Mouse (Mus musculus) brain, adult 2 months (tissue): ENCODE data around the gene Arsb.

Experiments
- DNase-seq: peaks from one replicate; pipeline ENCODE4 v3.0.0; 2011; ENCODE audit warnings: low read depth, low spot score

Arsb gene

DNA sequence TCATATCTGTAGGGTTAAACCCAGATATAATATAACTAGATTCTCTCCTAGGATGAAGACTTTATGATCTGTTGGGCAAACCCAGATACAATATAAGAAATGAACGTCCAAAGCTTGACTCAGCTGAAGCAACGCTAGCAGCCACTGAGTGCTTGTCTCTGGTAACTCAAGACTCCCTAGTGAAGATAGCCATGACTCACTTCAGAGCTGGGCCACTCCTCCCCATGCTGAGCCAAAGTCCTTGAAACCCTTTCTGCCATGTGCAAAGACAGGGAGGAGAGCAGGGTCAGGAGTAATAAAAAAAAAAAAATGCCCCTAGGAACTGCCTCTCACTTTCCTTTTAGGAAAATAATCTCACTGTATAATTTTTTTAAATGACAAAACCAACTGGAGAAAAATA lies 68.7 kb downstream of the Arsb start:
- no peak for DNase-seq

DNA sequence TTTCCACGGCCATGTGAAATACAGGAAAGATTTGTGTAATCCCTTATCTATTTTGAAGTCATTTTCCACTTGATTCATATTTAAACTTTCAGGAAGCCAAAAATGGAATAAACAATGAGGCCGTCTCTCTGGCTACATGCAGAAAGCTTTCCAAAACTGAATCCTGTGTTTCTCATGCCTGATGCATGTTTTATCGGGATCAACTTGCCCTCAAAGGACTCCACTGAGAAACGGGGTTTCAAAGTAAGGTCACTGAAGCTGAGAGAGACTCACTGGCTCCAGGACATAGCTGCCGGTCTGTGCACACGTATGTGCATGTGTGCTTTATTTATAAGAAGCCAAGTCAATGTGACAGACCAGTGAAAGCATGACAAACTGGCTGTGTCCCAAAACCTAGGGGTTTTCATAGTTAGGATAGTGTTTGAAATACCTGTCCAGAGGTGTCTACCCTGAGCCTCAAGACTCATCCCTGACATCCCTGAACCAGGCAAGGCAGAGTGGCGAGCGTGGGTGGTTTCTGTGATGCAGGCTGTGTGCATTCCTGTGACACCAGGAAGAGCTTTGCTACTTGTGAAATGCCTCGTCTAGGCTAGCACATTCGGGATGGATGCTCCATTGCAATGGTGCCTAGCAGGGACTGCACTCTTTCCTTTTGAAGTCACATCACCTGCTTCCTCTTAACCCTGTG lies 75.5 kb downstream of the Arsb start:
- DNase-seq = peak; percentile 22

DNA sequence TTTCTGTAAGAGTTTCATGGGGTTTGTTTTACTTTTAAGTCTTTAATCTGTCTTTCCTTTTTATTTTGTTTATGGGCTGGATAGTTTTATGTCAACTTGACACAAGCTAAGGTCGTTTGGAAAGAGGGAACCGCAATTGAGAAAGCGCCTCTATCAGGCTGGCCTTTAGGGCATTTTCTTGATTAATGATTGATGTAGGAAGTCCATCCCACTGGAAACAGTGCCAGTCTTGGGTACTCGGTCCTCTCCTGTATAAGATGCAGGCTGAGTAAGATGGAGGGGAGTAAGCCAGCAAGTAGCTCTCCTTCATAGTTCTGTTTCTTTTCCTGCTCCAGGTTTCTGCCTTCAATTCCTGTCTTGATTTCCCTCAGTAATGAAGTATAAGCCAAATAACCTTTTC lies 76.2 kb downstream of the Arsb start:
- no peak for DNase-seq

DNA sequence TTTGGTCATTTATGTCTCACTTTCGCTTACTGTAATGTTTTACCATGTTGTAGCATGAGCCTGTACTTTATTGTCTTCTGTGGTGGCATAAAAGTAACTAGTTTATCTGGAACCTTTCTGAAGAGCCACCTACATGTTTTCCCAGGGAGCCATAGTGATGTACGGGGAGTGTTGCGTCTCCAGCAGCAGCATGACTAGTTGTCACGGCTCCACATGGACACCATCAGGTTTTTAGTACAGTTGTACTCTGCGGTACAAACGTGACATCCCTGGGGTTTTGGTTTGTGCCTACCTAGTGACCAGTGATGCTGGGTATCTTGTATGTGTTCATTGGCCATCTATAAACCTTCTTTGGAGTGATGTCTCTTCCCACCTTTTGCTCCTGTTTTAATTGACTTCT lies 77.2 kb downstream of the Arsb start:
- peak; percentile 29 for DNase-seq

DNA sequence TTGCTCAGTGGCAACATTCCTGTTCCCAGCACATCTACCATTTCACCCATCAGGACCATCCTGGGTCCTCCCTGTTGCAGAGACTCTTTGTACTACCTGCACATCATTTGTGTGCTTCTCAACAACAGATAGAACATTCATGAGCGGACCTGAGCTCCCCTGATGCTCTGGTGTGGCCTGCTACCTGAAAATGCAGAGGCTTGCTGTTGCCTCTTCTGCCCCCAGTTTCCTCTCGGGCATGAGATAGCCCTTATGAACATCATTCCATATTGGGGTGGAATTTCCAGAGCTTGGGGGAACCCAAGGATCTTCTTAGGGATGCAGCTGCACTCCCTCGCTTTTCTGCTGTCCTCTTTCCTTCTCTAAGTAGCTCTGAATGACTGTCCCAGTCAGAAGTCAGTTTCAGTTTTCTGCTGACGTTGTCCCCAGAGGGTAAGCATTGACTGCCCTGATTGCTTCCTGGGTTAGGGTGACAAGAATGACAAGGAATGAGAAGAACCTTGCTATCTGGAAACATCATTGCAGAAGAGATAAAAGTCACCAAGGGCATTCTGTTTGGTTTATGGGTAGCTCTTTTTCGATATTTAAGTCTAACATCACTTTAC lies 78.4 kb downstream of the Arsb start:
- no peak for DNase-seq

DNA sequence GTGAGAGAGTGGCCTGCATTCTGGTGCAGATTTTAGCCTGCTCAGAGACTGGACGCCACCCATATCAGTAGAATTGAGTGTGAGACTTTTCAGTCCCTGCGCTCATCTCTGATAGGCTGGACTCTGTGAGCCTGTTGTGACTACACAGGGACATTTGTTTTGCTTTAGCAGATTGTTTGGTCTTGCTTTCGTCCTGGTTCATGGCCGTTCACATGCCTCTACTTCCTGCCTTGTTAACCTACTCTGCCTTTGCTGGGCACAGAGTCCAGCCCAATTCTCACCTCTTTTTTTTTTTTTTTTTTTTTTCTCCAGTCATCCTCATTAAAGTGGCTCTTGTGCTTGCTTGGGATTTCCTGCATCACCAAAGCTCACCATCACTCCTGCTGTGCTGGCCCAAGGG lies 79.2 kb downstream of the Arsb start:
- no peak for DNase-seq

DNA sequence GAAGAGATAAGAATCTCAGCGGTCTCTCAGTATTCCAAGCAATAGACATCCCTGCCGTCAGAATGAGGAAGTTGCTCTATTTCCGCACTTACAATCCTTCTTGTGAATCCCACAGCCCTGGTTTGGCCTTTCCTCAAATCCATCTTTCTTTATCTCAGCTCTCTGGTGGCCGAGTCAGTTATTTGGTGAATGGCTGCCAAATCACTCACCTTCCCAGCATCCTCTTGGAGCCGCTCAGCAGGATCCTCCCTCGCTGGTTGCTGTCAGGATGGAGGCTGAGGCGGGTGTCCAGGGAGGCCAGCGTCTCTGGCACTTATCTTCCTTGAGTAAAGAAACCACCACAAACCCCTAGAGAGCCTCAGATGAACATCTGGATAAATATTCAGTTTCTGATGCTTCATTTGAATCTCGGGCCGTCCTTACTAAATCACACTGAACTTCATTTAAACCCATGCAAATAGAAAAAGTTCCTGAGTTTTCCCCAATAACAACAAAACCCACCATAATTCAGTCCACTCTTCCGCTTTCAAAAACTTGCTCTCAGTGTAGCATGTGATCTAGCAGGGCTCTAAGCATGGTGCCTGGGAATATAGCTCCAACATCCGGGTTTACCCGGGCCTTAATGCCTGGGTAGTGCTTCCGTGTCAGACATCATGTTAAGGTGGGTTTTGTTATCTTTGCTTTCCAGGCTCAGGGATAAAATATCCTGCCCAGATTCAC lies 81.1 kb downstream of the Arsb start:
- DNase-seq = peak; percentile 38

DNA sequence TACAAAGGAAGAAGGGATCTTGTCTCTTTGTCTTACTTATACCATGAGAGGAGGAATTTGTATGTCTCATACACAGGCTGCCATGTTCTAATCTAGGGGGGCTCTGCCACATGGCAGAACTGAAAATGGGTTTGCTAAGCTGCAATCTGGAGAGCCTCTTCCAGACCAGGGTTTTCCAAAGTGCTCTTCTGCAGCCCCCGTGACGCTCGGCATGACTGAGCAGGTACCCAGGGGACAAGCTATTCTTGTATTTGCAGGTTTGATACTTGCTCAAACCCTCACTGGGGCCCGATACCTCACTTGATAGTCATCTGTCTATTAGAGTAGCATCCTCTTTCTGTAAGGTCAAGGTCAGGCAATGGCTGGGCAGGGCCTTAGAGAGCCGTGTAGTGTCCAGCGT lies 82.3 kb downstream of the Arsb start:
- no peak for DNase-seq

DNA sequence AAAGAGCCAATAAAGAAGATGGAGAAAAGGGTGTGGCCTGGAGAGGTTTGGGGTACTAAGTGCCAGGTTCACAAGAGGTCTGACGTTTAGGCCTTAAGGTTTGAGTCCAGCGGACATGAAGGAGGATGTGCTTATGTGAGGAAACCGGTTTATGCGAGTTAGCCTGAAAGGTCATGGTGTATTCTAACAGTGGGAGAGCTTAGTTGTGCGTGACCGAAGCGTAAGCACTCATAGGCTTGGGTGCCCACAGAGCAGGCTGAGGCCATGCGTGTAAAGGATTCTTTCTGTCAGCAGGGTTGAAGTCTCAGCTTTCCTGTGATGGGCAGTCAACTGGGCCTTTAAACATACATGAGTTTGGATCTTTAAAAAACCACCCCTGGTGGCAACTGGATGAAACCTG lies 82.9 kb downstream of the Arsb start:
- DNase-seq = no peak

DNA sequence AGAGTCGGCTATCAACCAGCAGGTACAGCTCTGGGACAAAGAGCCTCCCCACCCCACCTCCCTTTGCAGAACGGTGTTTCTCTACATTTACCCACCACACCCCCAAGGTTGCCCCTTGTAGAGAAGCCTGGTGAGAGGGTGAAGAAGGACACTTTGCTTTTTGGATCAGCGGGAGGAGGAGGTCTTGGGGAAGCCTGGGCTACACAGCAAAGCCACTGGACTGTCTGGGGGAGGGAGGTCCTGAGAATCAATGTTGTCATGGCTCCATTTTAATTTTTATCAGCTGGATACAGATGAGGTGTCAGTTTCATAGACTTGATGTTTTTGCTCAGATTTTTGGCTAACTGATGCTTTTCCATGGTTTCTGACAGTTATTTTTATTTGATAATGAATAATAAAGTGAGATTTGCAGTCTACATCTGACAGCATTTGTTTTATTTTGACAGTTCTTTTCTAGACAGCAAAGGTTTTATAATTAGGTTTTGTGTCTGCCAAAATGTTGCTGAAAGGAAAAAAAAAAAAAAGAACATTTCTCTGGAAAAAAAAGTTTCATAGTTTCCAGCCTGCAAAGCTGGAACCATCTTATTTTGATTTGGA lies 83.6 kb downstream of the Arsb start:
- DNase-seq = peak; percentile 15

DNA sequence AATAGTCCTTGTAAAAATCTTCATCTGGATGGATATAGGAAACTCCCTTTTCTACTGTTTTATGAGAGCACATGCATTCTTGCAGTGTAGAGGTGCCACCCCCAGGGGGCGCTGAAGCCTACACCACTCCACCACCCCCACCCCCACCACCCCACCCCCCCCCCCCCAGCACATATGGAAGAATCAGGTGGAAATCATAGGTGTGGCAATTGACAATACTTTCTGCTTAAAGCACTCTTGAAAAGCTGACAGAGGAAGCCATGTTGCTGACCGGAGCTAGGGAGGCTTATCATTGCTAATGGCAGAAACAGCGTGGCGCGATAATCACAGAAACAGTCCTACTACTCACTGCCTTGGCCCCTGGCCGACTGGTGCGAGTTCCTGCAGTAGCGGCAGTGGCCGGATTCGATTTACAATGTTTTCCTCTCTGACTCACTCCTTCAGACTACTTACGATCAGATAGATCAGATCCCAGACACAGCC lies 84.3 kb downstream of the Arsb start:
- peak; percentile 44 for DNase-seq

DNA sequence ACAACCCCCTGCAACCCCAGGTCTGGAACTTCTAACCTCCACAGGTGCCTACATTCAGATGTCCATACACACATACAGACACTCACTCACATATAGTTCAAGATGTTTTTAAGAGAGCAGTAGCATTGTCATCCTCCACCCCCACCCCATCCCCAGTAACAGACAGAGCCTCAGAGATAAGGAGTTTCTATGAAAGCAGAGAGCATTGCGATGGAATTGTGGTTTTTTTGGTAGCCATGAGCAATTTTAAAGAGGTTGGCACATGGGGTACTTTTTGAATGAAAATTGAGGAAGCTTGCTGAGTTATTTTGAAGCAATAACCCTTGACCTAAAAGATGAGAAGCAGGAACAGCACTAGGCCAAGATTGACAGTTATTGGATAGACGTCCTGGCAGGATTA lies 89.8 kb downstream of the Arsb start:
- DNase-seq = no peak

DNA sequence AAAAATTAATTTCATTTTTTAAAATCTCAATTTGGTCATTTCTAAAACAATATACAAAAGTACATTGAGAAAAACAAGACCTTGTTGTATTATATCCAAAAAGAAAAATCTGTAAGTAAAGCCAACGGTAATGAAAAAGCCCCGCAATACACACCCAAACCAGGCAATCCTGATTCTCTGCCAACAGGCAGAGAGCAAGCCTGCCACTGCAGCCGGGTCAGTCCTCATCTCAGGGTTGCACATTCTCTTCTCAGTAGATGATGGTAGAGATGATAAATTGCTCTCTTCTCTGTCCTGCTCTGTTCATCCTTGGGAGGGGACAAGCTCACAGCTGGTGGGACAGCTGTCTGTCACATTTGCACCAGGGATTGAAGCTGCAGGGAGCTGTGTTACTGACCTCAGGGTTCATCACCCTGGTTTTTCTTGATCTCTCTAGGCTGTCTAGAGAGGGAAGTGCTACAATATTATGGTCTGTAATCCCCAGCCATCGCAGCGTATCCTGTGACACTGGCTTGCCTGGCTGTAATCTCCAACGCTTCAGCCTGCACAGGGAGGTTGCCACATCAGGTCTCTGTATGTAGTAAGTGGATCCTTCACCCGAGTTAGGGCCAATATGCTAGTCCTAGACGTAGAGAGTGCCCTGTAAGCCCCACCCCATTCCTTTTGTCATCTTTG lies 92.8 kb downstream of the Arsb start:
- DNase-seq = no peak

DNA sequence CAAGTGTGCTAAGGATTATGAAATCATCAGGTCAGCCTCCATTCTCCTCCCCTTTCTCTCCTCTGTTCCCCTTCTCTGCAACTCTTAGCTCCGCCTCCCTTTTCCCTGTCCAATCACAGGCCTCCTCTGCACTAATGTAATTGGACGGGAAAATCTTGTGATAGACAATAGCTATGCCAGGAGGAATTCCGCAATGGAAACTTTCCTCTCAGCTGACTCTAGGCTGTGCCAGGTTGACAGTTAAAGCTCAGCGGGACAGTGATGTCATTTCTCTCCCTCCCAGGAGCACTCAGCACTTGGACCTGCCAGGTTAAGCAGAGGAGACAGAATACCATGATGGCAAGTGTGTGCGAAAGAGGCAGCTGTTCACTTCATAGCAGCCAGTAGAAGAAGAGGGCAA lies 95.2 kb downstream of the Arsb start:
- DNase-seq = peak; percentile 27

DNA sequence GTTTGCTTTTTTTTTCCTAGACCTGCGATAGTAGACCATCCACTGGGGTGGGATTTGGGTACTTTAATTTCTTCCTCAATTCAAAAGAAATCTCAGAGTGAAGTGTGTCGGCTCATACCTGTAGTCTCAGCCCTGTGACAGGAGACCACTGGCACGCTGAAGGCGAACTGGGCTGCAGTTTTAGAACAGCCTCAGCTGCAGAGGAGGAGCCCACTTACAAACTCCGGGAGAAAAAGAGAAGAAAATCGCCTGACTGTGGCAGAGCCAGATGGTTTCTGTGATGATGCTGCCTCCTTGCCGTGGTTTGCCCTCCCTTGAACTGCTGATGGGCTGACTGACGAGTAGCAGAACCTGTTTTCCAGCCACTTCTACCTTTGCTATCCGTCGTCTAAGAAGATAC lies 100.3 kb downstream of the Arsb start:
- peak; percentile 62 for DNase-seq

DNA sequence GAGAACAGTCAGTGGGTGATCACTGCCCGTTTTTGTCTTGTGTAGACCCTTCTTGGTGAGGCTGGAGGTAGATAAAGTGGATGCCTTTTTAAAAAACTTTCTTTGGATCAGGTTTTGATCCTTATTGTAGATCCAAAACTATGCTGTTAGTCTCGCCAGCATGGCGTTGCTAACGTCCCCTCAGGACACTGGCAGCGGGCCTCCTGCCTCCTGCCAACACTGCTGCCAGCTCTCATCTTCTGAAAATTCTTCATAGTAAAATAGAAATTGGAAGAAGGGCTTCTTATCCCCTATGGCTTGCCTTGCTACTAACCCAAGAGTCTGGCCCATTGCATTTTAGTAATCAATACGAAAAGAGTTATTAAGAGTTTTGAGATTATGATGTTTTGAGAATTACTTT lies 101.2 kb downstream of the Arsb start:
- DNase-seq = no peak

DNA sequence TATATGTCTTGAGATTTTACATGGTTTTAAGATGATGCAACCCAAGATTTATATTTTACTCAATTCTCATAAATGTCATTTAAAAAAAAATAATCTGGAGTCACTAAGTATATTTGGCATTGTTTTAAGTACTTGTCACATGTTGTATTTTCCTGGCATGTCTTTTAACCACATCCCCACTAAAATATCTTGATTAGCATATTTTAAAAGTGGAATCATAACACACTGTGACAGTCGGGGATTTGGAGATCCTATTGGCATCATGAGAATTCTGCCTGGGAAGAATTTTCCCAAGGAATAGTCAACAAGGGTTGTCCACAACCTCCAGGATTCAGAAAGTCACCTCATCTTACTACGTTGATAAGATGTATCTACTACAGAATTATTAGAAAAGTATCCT lies 106.5 kb downstream of the Arsb start:
- no peak for DNase-seq

DNA sequence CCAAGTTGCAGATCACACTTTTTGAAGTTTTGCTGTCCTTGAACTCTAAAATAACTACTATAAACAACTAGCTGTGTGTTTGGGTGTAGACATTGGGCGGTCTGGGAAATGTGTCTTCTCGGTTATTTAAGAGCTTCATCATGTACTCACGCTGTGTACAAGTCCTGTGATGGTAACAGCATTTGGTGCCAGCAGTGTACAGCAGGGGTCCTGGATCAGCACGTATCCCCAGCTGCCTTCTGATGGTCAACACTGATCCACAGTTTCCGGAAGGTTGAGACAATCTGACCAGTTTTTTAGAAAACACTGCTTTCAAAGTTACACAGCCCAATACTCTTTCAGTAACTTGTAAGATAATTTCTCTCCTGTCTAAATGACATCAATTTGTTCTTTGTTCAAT lies 108.0 kb downstream of the Arsb start:
- DNase-seq = peak; percentile 53

DNA sequence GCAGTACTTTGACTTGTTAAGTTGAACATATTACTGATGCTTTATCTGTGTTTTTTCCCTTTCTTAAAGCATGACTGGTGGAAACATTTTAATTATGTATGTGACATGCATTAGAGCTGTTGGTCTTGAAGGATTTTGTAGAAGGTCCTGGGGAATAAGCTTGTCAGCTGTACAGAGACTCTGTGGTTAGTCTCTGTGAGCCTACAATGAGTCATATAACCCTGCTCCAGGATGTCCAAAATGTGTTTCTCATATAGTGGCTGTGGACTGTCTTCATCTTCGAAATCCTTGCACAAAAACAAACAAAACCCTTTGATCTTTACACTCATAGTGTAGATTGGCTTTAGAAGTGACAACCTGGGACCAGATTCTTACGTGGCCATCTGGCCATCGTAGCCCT lies 110.7 kb downstream of the Arsb start:
- DNase-seq = no peak

DNA sequence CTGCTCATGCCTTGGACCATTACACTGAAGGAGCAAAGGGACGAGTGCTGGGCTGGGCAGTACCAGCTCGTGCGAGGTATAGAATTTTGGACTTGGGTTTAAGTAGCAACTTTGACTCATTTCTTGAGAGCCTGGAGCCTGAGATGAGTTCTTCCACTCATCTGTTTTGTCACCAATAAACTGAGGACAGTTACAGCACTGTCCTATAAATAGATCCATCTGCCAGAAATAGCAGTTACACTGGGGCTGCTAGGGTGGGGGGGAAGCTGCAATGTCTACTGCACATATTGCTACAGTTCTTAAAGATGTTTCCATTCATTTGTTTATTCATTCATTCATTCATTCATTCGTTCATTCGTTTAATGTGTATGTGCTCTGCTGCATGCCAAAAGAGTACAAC lies 115.6 kb downstream of the Arsb start:
- DNase-seq = peak; percentile 54

DNA sequence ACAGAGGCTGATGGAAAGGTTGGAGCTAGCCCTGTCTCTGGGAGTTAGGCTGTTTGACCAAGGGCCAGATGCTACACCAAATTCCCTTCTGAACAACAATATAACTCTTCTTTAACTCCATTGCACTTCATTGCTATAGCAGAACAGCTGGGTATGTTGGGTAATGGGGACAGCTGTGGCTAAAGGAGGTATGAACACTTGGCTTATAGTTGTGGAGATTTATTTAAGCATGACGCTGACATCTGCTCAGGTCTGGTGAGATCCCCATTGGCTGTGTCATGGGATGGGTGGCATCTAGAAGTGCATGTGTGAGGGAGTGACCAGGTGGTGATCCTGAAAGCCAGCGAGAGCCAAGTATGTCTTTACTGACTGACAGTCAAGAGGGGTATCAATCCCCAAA lies 116.8 kb downstream of the Arsb start:
- no peak for DNase-seq

DNA sequence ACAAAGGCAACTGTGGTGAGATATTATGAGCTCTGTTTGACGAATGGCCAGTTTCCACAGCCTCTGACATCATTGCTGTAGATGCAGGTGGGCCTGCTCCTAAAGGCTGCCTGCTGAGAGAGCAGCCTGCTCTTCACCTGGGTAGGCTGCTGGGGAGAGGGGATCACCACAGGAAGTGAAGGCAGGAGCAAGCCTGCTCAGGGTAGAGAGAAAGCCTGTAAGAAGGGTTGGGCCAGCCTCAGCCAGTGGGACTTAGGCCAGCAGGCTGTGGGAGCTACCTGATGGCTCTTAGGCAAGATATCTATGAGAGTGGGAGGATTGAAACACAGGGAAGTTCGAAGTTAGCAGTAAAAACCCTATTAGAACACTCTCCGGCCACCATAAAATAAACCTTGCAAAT lies 117.5 kb downstream of the Arsb start:
- peak; percentile 61 for DNase-seq
